Mouse (Mus musculus): ENCODE results near the gene Arid2. TPM values are rescaled to one million over a fixed set of nuclear protein-coding genes. Genes with fewer than 3 reads are reported as not detected.
"Not testable (repeated sequence)": the region's sequence is repeated elsewhere in the genome, so short reads cannot be mapped to it uniquely, and the experiment has no call there.

Gene Arid2
- polyA plus RNA-seq, 1 experiment from 2014 or later: 26.8 TPM

- ATAC-seq (ENCODE audit: low FRiP score): no peak
- Histone ChIP-seq H3K9ac (peak overlapping the region; percentile 99), H3K36me3 (no peaks in the 10 kb centered on the region), H3K4me1 (replicated peaks) (peaks cover 31% of the 10 kb centered on the region), H3K9me3 (no peaks in the 10 kb centered on the region), H3K27ac (peak overlapping the region; percentile 100), H3K4me2 (peak overlapping the region; percentile 92), H3K27me3 (no peaks in the 10 kb centered on the region), H3K4me3 (peak overlapping the region; percentile 93)
- WGBS: under 1% methylated on average over 75 of the region's 97 CpGs
These were observed 888 bp downstream of the Arid2 start for GRCm38 (mm10) chr15:96287976-96288835.

- H3K36me3 ChIP-seq: no peaks in the 10 kb centered on the region
- 6% methylated on average over 9 of the region's 9 CpGs for WGBS
- H3K27me3 ChIP-seq: no peaks in the 10 kb centered on the region
- H3K27ac ChIP-seq: peak overlapping the region; percentile 100
- H3K4me1 ChIP-seq (replicated peaks): peaks cover 26% of the 10 kb centered on the region
- ATAC-seq (ENCODE audit: low FRiP score): no peak
- H3K9me3 ChIP-seq: no peaks in the 10 kb centered on the region
- H3K4me2 ChIP-seq: peak overlapping the region; percentile 92
- H3K9ac ChIP-seq: peak overlapping the region; percentile 99
- peak overlapping the region; percentile 93 for H3K4me3 ChIP-seq
These were observed 1.6 kb downstream of the Arid2 start for GRCm38 (mm10) chr15:96288836-96289390.

- H3K9me3 ChIP-seq: no peaks in the 10 kb centered on the region
- peak overlapping the region; percentile 23 for H3K4me3 ChIP-seq
- H3K36me3 ChIP-seq: no peaks in the 10 kb centered on the region
- no peak overlapping the region for H3K27ac ChIP-seq
- ATAC-seq (ENCODE audit: low FRiP score): no peak
- 0 out of 2 replicates have a peak overlapping the region, but pooled peaks have one; percentile 39 for H3K9ac ChIP-seq
- no peaks in the 10 kb centered on the region for H3K27me3 ChIP-seq
- peaks cover 31% of the 10 kb centered on the region for H3K4me1 ChIP-seq (replicated peaks)
- H3K4me2 ChIP-seq: peak overlapping the region; percentile 45
- 88% methylated on average over 1 of the region's 1 CpGs for WGBS
These were observed 2.7 kb downstream of the Arid2 start for GRCm38 (mm10) chr15:96290001-96290400.

- Histone ChIP-seq H3K4me1 (replicated peaks) (peaks cover 45% of the 10 kb centered on the region), H3K27ac (no peak overlapping the region), H3K27me3 (no peaks in the 10 kb centered on the region), H3K9me3 (no peaks in the 10 kb centered on the region), H3K9ac (no peak overlapping the region), H3K4me2 (no peak overlapping the region), H3K36me3 (no peaks in the 10 kb centered on the region), H3K4me3 (no peak overlapping the region)
- ATAC-seq (ENCODE audit: low FRiP score): no peak
- 84% methylated on average over 3 of the region's 3 CpGs for whole genome bisulfite sequencing
These were observed 6.1 kb downstream of the Arid2 start for GRCm38 (mm10) chr15:96293444-96293843.

- Histone ChIP-seq H3K4me3 (no peak overlapping the region), H3K4me2 (no peak overlapping the region), H3K36me3 (peaks cover 7% of the 10 kb centered on the region), H3K4me1 (replicated peaks) (peaks cover 27% of the 10 kb centered on the region), H3K9ac (no peak overlapping the region), H3K9me3 (no peaks in the 10 kb centered on the region), H3K27me3 (no peaks in the 10 kb centered on the region), H3K27ac (no peak overlapping the region)
- ATAC-seq (ENCODE audit: low FRiP score): no peak
- WGBS: 89% methylated on average over 9 of the region's 9 CpGs
These were observed 9.8 kb downstream of the Arid2 start for GRCm38 (mm10) chr15:96297078-96297590.

GRCm38 (mm10) chr15:96297623-96298188 lies 10.4 kb downstream of the Arid2 start:
- 96% methylated on average over 9 of the region's 9 CpGs for WGBS
- peaks cover 24% of the 10 kb centered on the region for H3K4me1 ChIP-seq (replicated peaks)
- H3K27me3 ChIP-seq: no peaks in the 10 kb centered on the region
- H3K27ac ChIP-seq: no peak overlapping the region
- no peak overlapping the region for H3K4me2 ChIP-seq
- H3K9me3 ChIP-seq: no peaks in the 10 kb centered on the region
- H3K9ac ChIP-seq: no peak overlapping the region
- H3K4me3 ChIP-seq: no peak overlapping the region
- no peak for ATAC-seq (ENCODE audit: low FRiP score)
- peaks cover 9% of the 10 kb centered on the region for H3K36me3 ChIP-seq

GRCm38 (mm10) chr15:96309310-96309709 lies 22.0 kb downstream of the Arid2 start:
- H3K4me1 ChIP-seq (replicated peaks): peaks cover 11% of the 10 kb centered on the region
- no peaks in the 10 kb centered on the region for H3K27me3 ChIP-seq
- H3K9ac ChIP-seq: no peak overlapping the region
- H3K36me3 ChIP-seq: peaks cover 27% of the 10 kb centered on the region
- H3K27ac ChIP-seq: no peak overlapping the region
- WGBS: 75% methylated on average over 6 of the region's 6 CpGs
- H3K9me3 ChIP-seq: no peaks in the 10 kb centered on the region
- no peak overlapping the region for H3K4me2 ChIP-seq
- H3K4me3 ChIP-seq: no peak overlapping the region
- no peak for ATAC-seq (ENCODE audit: low FRiP score)

GRCm38 (mm10) chr15:96312902-96313301 lies 25.6 kb downstream of the Arid2 start:
- H3K27ac ChIP-seq: no peak overlapping the region
- H3K4me3 ChIP-seq: no peak overlapping the region
- WGBS: 97% methylated on average over 1 of the region's 1 CpGs
- H3K36me3 ChIP-seq: peaks cover 15% of the 10 kb centered on the region; the same call in 1 of the 2 replicates
- no peaks in the 10 kb centered on the region for H3K9me3 ChIP-seq
- ATAC-seq (ENCODE audit: low FRiP score): no peak
- peaks cover 11% of the 10 kb centered on the region for H3K4me1 ChIP-seq (replicated peaks)
- H3K4me2 ChIP-seq: no peak overlapping the region
- no peaks in the 10 kb centered on the region for H3K27me3 ChIP-seq
- no peak overlapping the region for H3K9ac ChIP-seq

GRCm38 (mm10) chr15:96315664-96316063 lies 28.3 kb downstream of the Arid2 start:
- WGBS: 51% methylated on average over 1 of the region's 1 CpGs
- H3K27ac ChIP-seq: no peak overlapping the region
- H3K4me3 ChIP-seq: no peak overlapping the region
- peaks cover 11% of the 10 kb centered on the region for H3K4me1 ChIP-seq (replicated peaks)
- H3K36me3 ChIP-seq: peaks cover 15% of the 10 kb centered on the region; the same call in 1 of the 2 replicates
- no peak overlapping the region for H3K4me2 ChIP-seq
- H3K9me3 ChIP-seq: no peaks in the 10 kb centered on the region
- no peak for ATAC-seq (ENCODE audit: low FRiP score)
- H3K27me3 ChIP-seq: no peaks in the 10 kb centered on the region
- H3K9ac ChIP-seq: no peak overlapping the region

- WGBS: 87% methylated on average over 8 of the region's 8 CpGs
- Histone ChIP-seq H3K4me2 (no peak overlapping the region), H3K9me3 (no peaks in the 10 kb centered on the region), H3K9ac (no peak overlapping the region), H3K4me1 (replicated peaks) (peaks cover 9% of the 10 kb centered on the region), H3K27me3 (no peaks in the 10 kb centered on the region), H3K27ac (no peak overlapping the region), H3K4me3 (no peak overlapping the region), H3K36me3 (peaks cover 3% of the 10 kb centered on the region)
- no peak for ATAC-seq (ENCODE audit: low FRiP score)
These were observed 32.0 kb downstream of the Arid2 start for GRCm38 (mm10) chr15:96319335-96319734.

GRCm38 (mm10) chr15:96325726-96326328 lies 38.5 kb downstream of the Arid2 start:
- Histone ChIP-seq H3K36me3 (peaks cover 12% of the 10 kb centered on the region), H3K4me2 (no peak overlapping the region), H3K4me1 (replicated peaks) (0 out of 2 replicates have a peak, but pooled peaks cover 11% of the 10 kb centered on the region), H3K9me3 (no peaks in the 10 kb centered on the region), H3K9ac (no peak overlapping the region), H3K27ac (no peak overlapping the region), H3K4me3 (no peak overlapping the region), H3K27me3 (no peaks in the 10 kb centered on the region)
- ATAC-seq (ENCODE audit: low FRiP score): no peak
- 85% methylated on average over 7 of the region's 7 CpGs for WGBS

- not testable (repeated sequence) for H3K4me3 ChIP-seq; H3K9ac ChIP-seq; ATAC-seq (ENCODE audit: low FRiP score); H3K9me3 ChIP-seq; H3K4me2 ChIP-seq; H3K27me3 ChIP-seq; H3K27ac ChIP-seq; H3K36me3 ChIP-seq
- peaks cover 26% of the 10 kb centered on the region for H3K4me1 ChIP-seq (replicated peaks)
- WGBS: 95% methylated on average over 3 of the region's 4 CpGs
These were observed 41.4 kb downstream of the Arid2 start for GRCm38 (mm10) chr15:96328722-96329121.

All from hindbrain, embryonic 13.5 days (tissue).